Mouse (Mus musculus) bone marrow, adult 2 months (tissue): ENCODE data around the gene Smyd2. TPM values are rescaled to one million over a fixed set of nuclear protein-coding genes. Genes with fewer than 3 reads are reported as not detected.

Experiments
- H3K27ac ChIP-seq: fragments of 200-500 bp; 2 replicates; pipeline ENCODE4 v1.5.1; 2012; ENCODE audit warnings: low read depth, mild to moderate bottlenecking, control low read depth, inconsistent platforms, low read length; ENCODE audit not compliant: control insufficient read depth, poor library complexity, insufficient read depth
- H3K4me1 ChIP-seq: fragments of 200-500 bp; 2 replicates; pipeline ENCODE4 v1.6.1; 2011; ENCODE audit warnings: low read length; ENCODE audit not compliant: control insufficient read depth, insufficient read depth
- H3K4me3 ChIP-seq: fragments of 200-500 bp; replicated peaks from 2 replicates; pipeline ENCODE3; 2011; ENCODE audit warnings: mild to moderate bottlenecking, low read depth, low read length, control low read depth; ENCODE audit not compliant: control insufficient read depth
- CTCF ChIP-seq: fragments of 200-500 bp; IDR thresholded peaks from 2 replicates; pipeline ENCODE4 v1.5.1; 2011; ENCODE audit warnings: low read length, control low read depth; ENCODE audit not compliant: control insufficient read depth, insufficient read depth
- POLR2A ChIP-seq: fragments of 200-500 bp; IDR thresholded peaks from 2 replicates; pipeline ENCODE4 v1.6.1; 2011; ENCODE audit warnings: low read depth, mild to moderate bottlenecking, control low read depth, low read length, borderline replicate concordance; ENCODE audit not compliant: control insufficient read depth
- WGBS: fragments of 180-500 bp; shearing (Covaris S2); methylation state at CpG from one replicate; pipeline ENCODE4 v1.1.7; 2018; 5-methylcytosine and 5-hydroxymethylcytosine counted together
- polyA plus RNA-seq: library from polyadenylated mRNA; stranded (reverse); fragments of >200 nt; gene quantifications from 2 replicates; pipeline ENCODE4 v1.2.4, GENCODE M21; 2011; ENCODE audit warnings: low replicate concordance; ENCODE audit not compliant: missing spikeins, insufficient read depth, insufficient read length

The Smyd2 gene
- polyA plus RNA-seq, 1 experiment: 30.0 TPM

GRCm38 (mm10) chr1:189864846-189865560 lies 57.2 kb downstream of the Smyd2 start:
- 73% methylated on average over 15 of the region's 15 CpGs for WGBS
- no peak overlapping the region for H3K27ac ChIP-seq
- H3K4me3 ChIP-seq: no peak overlapping the region
- TF ChIP-seq CTCF: no peak
- TF ChIP-seq POLR2A: no peak
- H3K4me1 ChIP-seq: peaks cover 1% of the 10 kb centered on the region; the same call in 1 of the 2 replicates

DNA sequence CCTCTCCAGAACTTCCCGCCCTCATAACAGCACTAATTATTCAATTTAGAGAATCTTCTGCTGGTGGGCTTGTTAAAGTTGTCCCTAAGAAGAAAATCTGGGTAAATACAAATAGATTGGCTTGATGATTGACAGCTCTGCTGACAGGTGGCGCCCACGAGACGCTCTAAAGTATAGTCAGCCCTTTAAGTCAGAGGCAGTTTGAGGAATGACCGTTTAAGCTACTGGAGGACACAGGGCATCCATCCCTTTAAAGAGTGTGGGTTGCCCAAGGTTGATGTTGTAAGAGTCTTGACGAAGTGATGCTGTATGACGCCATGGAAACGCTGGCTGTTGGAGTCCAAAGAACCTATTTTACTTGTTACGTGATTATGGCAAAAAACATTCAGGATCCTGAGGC lies 57.9 kb downstream of the Smyd2 start:
- WGBS: 69% methylated on average over 9 of the region's 9 CpGs
- TF ChIP-seq CTCF: no peak
- no peak for TF ChIP-seq POLR2A
- H3K27ac ChIP-seq: no peak overlapping the region
- no peak overlapping the region for H3K4me3 ChIP-seq
- H3K4me1 ChIP-seq: peaks cover 1% of the 10 kb centered on the region; the same call in 1 of the 2 replicates

DNA sequence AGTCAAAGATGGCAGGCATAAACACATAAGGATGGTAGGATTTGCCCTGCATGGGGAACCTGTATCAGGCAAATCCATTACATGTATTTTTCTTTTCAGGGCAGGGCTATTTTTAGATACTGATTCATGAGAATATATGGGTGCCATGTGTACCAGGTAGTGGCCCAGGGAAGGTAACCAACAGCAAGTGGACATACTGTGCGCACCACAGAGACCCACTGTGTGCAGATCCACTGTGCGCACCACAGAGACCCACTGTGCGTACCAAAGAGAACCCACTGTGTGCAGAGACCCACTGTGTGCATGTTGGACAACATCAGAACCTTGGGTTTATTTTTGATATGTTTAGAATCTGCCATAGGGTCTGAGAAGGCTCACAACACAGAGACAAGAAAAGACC lies 58.4 kb downstream of the Smyd2 start:
- TF ChIP-seq POLR2A: no peak
- TF ChIP-seq CTCF: no peak
- 91% methylated on average over 3 of the region's 3 CpGs for WGBS

GRCm38 (mm10) chr1:189860942-189861315 lies 61.2 kb downstream of the Smyd2 start:
- no peak for TF ChIP-seq POLR2A
- TF ChIP-seq CTCF: no peak
- H3K4me1 ChIP-seq: 0 out of 2 replicates have a peak, but pooled peaks cover 1% of the 10 kb centered on the region
- 53% methylated on average over 12 of the region's 12 CpGs for WGBS
- H3K4me3 ChIP-seq: no peak overlapping the region
- H3K27ac ChIP-seq: no peak overlapping the region

More for the DNA sequence above, 58.4 kb downstream of the Smyd2 start:
- Histone ChIP-seq H3K4me3 (no peak overlapping the region), H3K27ac (no peak overlapping the region), H3K4me1 (peaks cover 1% of the 10 kb centered on the region; the same call in 1 of the 2 replicates)

DNA sequence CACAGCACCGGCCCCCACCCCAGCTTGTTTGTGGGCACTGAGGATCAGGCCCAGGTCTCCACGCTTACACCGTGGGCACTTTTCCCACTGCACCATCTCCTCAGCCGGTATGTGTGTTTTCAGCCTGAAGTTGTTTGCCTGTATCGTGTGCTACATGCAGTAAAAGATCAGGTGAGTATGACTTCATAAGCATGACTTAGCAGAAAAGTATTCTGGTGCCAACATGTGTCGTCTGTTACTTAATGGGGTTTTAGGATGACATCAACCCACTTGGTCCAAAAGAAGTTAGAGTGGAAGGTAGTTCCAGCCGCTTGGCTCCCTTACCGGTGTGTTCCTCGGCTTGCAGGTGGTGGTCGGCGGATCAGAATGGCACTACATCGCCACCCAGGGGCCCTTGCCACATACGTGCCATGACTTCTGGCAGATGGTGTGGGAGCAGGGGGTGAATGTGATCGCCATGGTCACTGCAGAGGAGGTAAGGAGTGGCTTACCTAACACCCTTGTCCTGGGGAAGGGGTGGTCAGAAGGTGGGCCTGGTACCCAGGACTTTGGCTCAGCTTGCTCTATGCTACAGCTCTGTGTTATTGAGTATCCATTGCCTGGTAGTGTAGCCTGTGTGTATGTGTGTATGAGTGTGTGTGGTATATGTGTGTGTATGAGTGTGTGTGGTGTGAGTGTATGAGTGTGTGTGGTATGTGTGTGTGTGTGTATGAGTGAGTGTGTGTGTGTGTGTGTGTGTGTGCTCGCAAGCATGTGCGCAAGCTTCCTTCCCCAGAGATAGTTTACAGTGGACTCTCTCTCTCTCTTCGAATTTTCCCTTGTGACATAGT lies 61.8 kb downstream of the Smyd2 start:
- TF ChIP-seq CTCF (no peak), POLR2A (no peak)
- H3K27ac ChIP-seq: no peak overlapping the region
- no peak overlapping the region for H3K4me3 ChIP-seq
- H3K4me1 ChIP-seq: 0 out of 2 replicates have a peak, but pooled peaks cover 1% of the 10 kb centered on the region
- WGBS: 70% methylated on average over 17 of the region's 17 CpGs

DNA sequence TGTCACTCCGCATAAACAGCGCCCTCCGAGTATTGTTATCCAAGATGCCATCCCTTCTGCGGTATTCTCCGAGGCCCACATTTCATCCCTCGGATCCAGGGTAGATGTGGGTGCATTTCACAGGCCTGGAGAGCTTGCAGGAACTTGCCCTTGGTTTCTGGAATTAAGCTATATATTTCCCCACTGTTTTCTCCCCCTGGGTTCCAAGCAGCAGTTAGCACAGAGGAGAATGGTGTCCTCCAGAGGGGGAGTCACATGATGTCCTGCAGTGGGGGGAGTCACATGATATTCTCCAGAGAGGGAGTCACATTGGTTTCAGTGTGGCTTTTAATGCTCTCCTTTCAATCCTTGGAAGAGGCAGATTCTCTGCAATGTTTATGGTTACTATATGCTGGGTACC lies 63.8 kb downstream of the Smyd2 start:
- H3K27ac ChIP-seq: no peak overlapping the region
- WGBS: 90% methylated on average over 6 of the region's 6 CpGs
- H3K4me1 ChIP-seq: 0 out of 2 replicates have a peak, but pooled peaks cover 1% of the 10 kb centered on the region
- TF ChIP-seq CTCF (no peak), POLR2A (no peak)
- H3K4me3 ChIP-seq: no peak overlapping the region

DNA sequence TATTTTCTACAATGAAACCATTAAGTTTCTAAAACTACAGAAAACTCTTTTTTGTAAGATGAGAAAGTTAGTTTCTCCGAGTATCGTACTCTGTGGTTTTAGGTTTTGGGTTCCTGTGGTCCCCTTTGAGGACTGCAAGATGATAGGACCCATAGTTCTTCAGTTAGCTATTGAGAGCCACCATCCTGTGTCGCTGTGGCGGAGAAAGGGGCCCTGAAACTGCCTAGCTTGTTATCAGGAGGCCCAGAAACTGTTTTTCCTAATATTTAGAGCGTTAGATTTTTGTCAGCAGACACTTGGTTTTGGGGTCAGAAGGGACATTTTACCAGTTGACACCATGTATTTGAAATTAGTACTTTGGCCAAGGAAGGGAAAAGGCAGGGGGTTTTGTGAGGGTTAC lies 66.4 kb downstream of the Smyd2 start:
- H3K27ac ChIP-seq: no peak overlapping the region
- 0 out of 2 replicates have a peak, but pooled peaks cover 1% of the 10 kb centered on the region for H3K4me1 ChIP-seq
- no peak overlapping the region for H3K4me3 ChIP-seq
- WGBS: 45% methylated on average over 5 of the region's 5 CpGs
- no peak for TF ChIP-seq POLR2A
- no peak for TF ChIP-seq CTCF

DNA sequence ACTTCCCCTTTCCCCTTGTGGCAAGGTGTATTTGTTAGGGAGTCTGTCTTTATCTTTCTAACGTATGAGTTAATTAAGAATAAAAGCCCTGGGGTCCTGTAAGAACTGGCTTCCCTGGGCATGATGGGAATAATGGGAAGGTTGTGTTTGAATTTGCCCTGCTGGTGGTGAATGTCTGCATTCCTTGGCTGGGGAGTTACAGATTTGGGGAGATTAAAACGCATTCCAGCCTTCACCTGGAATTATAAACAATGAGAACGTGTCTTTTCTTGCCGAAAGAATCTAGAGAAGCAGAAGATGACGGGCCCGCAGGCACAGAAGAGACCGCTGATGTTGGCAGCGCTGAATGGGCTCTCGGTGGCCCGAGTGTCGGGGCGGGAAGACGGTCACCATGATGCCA lies 67.5 kb downstream of the Smyd2 start:
- H3K4me3 ChIP-seq: no peak overlapping the region
- no peaks in the 10 kb centered on the region for H3K4me1 ChIP-seq
- TF ChIP-seq POLR2A: no peak
- no peak for TF ChIP-seq CTCF
- WGBS: 90% methylated on average over 13 of the region's 13 CpGs
- no peak overlapping the region for H3K27ac ChIP-seq
